Mouse (Mus musculus) spleen, adult 2 months (tissue): Measurements from ENCODE around the gene 2300009A05Rik. TPM values are rescaled to one million over a fixed set of nuclear protein-coding genes. Genes with fewer than 3 reads are reported as not detected.
A peak's percentile ranks its signal among the peaks of the same experiment; 100 is the strongest.

Experiments
- DNase-seq, 2 experiments: peaks; one replicate each; pipeline versions ENCODE4 v3.0.0 to v3.0.0-alpha.2; 2012 to 2021; ENCODE audit warnings: low spot score in 2 of 2, low read depth in 1 of 2
- H3K27ac ChIP-seq: fragments of 200-500 bp; 2 replicates; pipeline ENCODE4 v1.5.1; 2012; ENCODE audit warnings: low read length, inconsistent platforms; ENCODE audit not compliant: insufficient read depth
- H3K27me3 ChIP-seq: fragments of 200-500 bp; 2 replicates; pipeline ENCODE4 v1.6.1; 2012; ENCODE audit warnings: mild to moderate bottlenecking, moderate library complexity, low read length, inconsistent platforms; ENCODE audit not compliant: control insufficient read depth, insufficient read depth
- H3K36me3 ChIP-seq: fragments of 200-500 bp; 2 replicates; pipeline ENCODE4 v1.6.1; 2012; ENCODE audit warnings: mild to moderate bottlenecking, low read length, inconsistent platforms; ENCODE audit not compliant: control insufficient read depth, insufficient read depth
- H3K4me1 ChIP-seq: fragments of 200-500 bp; 2 replicates; pipeline ENCODE4 v1.6.1; 2011; ENCODE audit warnings: inconsistent platforms; ENCODE audit not compliant: control insufficient read depth, insufficient read depth, insufficient read length
- H3K4me3 ChIP-seq: fragments of 200-500 bp; 2 replicates; pipeline ENCODE4 v1.5.1; 2011; ENCODE audit warnings: mild to moderate bottlenecking, inconsistent platforms; ENCODE audit not compliant: insufficient read depth, insufficient read length; ENCODE audit errors: extremely low read depth
- CTCF ChIP-seq: fragments of 200-500 bp; IDR thresholded peaks from 2 replicates; pipeline ENCODE4 v1.5.1; 2011; ENCODE audit warnings: mild to moderate bottlenecking, inconsistent platforms; ENCODE audit not compliant: insufficient read depth, insufficient read length, insufficient replicate concordance; ENCODE audit errors: extremely low read depth
- POLR2A ChIP-seq: fragments of 200-500 bp; IDR thresholded peaks from 2 replicates; pipeline ENCODE4 v1.6.1; 2011; ENCODE audit warnings: low read depth, low read length, inconsistent platforms
- WGBS: fragments of 180-500 bp; shearing (Covaris S2); methylation state at CpG from one replicate; pipeline ENCODE4 v1.1.7; 2018; 5-methylcytosine and 5-hydroxymethylcytosine counted together
- polyA plus RNA-seq: library from polyadenylated mRNA; depleted of rRNA; stranded (reverse); fragments of >200 nt; gene quantifications from 2 replicates; pipeline ENCODE4 v1.2.3, GENCODE M21; 2012; rRNA removed

2300009A05Rik gene
- 29.5 and 67.7 TPM in 2 replicates for polyA plus RNA-seq

DNA sequence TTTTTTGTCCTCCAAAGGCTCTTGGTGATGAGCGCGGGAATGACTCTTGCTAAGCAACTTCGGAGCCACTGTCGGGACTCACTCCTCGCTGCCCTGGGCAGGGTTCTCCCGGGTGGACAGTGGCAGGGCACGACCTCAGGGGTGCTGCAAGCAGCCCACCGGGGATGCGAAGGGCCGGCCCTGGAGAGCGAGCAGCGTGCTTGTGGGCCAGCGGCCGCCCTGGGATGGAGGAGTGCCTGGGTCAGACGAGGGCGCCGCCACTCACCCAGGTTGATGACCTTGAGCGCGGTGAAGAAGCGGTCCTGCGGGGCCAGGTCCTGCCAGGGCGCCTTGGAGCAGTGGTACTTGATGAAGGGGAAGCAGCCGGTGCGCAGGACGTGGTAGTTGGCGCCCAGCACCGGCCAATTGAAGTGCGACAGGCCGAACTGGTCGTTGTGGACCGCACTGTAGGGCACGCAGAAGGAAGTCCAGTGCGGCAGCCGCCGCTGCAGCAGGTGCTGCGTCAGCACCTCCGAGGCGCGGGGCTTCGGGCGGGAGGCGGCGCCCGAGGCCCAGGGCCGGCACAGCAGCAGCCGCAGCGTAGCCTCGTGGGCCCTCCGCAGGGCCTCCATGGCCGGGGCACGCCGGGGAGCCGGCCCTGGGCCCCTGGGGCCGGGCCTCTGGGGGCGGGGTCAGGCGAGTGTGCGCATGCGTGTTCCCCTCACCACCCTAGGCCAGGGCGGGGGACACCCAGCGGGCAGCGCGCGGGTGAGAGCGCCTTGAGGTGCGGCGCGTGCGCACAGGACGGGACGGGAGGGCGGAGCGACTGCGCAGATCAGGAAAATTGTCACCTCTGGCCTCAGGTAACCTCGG is at the start of gene 2300009A05Rik:
Gene 2300009A05Rik, minus strand, starts transcription at position 636 of the 852 bp plus-strand sequence.
- TF ChIP-seq POLR2A, result peak; percentile 44
- TF ChIP-seq CTCF, result no peak
- WGBS, result under 1% methylated on average over 74 of the region's 74 CpGs
- peaks cover 6% of the 10 kb centered on the region for H3K4me1 ChIP-seq
- H3K36me3 ChIP-seq, result no peaks in the 10 kb centered on the region
- peak; percentile 82 to 97 for DNase-seq
- H3K4me3 ChIP-seq, result peak within 1 kb of the TSS; percentile 70
- H3K27ac ChIP-seq, result peak within 1 kb of the TSS; percentile 84
- no peaks in the 10 kb centered on the region for H3K27me3 ChIP-seq

DNA sequence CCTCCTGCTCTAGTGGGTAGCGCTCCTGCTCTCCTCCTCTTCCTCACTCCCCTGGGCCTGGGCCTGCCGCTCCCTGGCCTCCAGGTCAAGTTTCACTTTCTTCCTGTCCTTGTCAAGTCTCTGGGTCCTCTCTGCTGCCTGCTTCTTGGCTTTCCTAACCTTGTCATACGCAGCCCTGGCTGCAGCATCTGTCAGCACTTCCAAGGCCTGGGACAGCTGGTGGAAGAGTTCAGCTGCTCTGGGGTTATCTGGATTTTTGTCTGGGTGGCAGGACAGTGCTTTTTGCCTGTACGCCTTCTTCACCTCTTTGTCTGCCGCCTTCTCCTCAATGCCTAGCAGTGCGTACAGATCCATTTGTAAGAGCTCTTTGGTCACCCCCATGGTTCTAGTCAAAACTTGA is 44.6 kb upstream of the 2300009A05Rik start:
- H3K27ac ChIP-seq, result no peak overlapping the region
- H3K27me3 ChIP-seq, result no peaks in the 10 kb centered on the region
- TF ChIP-seq CTCF, result no peak
- no peak for TF ChIP-seq POLR2A
- no peak overlapping the region for H3K4me3 ChIP-seq
- DNase-seq, result no peak
- no peaks in the 10 kb centered on the region for H3K36me3 ChIP-seq
- H3K4me1 ChIP-seq, result no peaks in the 10 kb centered on the region
- 96% methylated on average over 6 of the region's 6 CpGs for WGBS

DNA sequence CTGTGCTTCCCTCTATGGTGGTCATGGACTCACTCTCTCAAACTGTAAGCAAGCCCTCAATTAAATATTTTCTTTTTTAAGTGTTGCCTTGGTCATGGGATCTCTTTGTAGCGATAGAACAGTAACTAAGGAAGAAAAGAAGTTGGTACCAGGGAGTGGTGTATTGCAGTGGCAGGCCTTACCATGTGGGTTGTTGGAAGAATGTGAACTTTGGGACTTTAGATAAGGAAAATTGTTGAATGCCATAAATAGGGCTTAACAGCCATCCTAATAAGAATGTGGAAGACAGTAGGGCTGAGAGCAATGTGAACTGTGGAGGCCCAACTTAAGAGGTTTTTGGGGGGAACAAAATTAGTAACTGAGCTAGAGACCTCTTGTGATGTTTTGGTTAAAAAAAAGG is 31.6 kb upstream of the 2300009A05Rik start:
- WGBS, result 80% methylated on average over 1 of the region's 1 CpGs
- Histone ChIP-seq H3K4me1 (no peaks in the 10 kb centered on the region), H3K36me3 (no peaks in the 10 kb centered on the region), H3K4me3 (no peak overlapping the region), H3K27me3 (no peaks in the 10 kb centered on the region), H3K27ac (no peak overlapping the region)
- TF ChIP-seq CTCF (no peak), POLR2A (no peak)
- no peak for DNase-seq

DNA sequence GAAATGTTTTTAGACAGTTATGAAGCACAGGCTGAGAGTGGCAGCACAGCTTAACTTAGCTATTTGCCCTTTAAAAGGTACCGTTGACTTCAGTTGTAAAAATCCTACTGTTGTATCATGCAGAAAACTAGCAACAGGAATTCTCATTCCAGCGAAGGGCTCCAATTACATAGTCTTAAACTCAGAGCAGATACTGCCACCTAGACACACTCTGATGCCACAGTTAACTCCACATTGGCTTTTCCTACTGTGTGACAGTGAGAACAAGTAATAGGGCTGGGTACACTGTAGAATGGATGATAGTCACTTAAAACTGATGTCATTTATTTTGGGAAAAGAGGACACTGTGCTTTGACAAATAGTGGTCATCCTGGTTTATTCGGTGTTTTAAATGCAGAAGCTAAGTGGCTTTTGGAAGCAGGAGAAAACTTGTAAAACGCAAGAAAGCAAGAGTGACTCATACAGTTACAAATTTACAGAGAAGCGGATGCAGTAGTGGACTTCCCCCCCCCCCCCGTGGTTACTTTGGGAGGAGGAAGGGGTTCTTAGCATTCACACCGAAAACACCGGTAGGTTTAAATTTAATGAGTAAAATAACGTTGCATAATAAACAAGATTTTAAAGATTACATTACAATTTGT is 22.2 kb upstream of the 2300009A05Rik start:
- H3K27me3 ChIP-seq, result no peaks in the 10 kb centered on the region
- H3K36me3 ChIP-seq, result no peaks in the 10 kb centered on the region
- H3K4me3 ChIP-seq, result no peak overlapping the region
- DNase-seq, result no peak
- H3K27ac ChIP-seq, result no peak overlapping the region
- no peak for TF ChIP-seq CTCF
- no peak for TF ChIP-seq POLR2A
- 55% methylated on average over 9 of the region's 9 CpGs for WGBS
- no peaks in the 10 kb centered on the region for H3K4me1 ChIP-seq

DNA sequence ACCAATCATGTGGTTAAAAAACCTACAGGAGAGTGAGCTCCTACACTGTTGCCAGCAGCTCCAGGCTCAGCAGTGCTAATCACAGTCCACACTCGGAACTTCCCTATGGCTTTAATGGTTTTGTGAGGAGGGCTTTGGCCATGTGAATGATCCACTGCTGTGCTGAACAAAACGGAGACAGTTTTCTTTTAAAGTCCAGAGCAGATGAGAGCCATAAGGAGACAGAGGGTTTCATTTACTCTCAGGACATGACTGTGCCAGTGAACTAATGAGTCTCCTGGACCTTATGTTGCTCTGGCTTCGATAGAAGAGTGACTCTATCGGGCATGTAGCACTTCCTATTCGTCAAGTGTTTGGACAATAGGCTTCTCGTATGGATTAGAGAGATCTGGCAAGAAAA is 21.4 kb upstream of the 2300009A05Rik start:
- Histone ChIP-seq H3K4me1 (no peaks in the 10 kb centered on the region), H3K27me3 (no peaks in the 10 kb centered on the region), H3K4me3 (no peak overlapping the region), H3K36me3 (no peaks in the 10 kb centered on the region), H3K27ac (no peak overlapping the region)
- TF ChIP-seq POLR2A (no peak), CTCF (no peak)
- no peak for DNase-seq
- WGBS, result 88% methylated on average over 6 of the region's 6 CpGs

DNA sequence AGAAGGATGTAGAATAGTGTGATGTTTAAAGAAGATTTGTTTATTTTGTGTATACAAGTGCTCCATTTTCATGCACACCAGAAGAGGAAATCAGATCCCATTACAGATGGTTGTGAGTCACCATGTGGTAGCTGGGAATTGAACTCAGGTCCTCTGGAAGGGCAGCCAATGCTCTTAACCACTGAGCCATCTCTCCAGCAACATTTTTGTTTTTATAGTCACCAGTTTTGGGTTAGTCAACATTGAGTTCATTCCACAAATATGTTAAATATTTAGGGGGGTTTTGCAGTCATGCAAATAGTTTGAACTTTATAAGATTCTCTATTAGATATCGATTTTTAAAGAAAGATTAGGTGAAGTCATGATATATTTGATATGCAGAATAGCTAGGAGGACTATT is 1.1 kb upstream of the 2300009A05Rik start:
- peaks cover 6% of the 10 kb centered on the region for H3K4me1 ChIP-seq
- no peak for TF ChIP-seq POLR2A
- no peak for TF ChIP-seq CTCF
- H3K36me3 ChIP-seq, result no peaks in the 10 kb centered on the region
- no peak for DNase-seq
- no peak overlapping the region for H3K4me3 ChIP-seq
- no peak overlapping the region for H3K27ac ChIP-seq
- no peaks in the 10 kb centered on the region for H3K27me3 ChIP-seq
- WGBS, result 79% methylated on average over 1 of the region's 1 CpGs

DNA sequence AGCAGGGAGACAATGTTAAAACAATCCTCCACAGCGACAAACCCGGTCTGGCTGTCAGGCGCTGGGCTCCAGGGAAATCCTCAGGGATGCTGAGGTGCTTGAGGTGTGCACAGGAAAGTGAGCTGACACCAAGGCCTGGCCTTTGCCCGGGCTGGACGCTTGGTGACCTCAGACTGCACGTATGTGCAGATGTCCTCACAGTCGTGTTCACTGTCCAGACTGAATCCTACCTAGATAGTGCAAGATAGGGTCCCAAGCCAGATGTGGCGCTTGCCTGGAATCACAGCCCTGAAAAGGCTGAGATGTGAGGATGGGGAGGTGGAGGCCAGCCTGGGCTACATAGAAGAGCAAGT is 393 bp upstream of the 2300009A05Rik start:
- 9% methylated on average over 8 of the region's 8 CpGs for WGBS
- peak overlapping the region; percentile 70 for H3K4me3 ChIP-seq
- DNase-seq, result no peak
- H3K36me3 ChIP-seq, result no peaks in the 10 kb centered on the region
- TF ChIP-seq CTCF (no peak), POLR2A (no peak; the same call in 1 of the 2 replicates)
- H3K4me1 ChIP-seq, result peaks cover 6% of the 10 kb centered on the region
- no peaks in the 10 kb centered on the region for H3K27me3 ChIP-seq
- peak overlapping the region; percentile 77 for H3K27ac ChIP-seq
